ENCODE assay signal across 17 mouse cellular contexts in genomic region chr9:122126790-122127189, GRCm38 (mm10).
"Had no signal": no experiment of that assay in that cellular context is flagged by ENCODE, and none has a peak within 500 bp of the region (broad histone marks: within the 10 kb centered on the region; RNA-seq: fewer than 3 reads in every experiment).

No protein-coding gene starts in this region.

- H3K4me1 ChIP-seq: neural tube, embryonic 12.5 days had no signal

- DNase-seq: layer of hippocampus, postnatal 36 days; liver, embryonic 13.5 days; lung, embryonic 14.5 days; right cerebral cortex, adult 18-20 months; right cerebral cortex, postnatal 14 days; right cerebral cortex, postnatal 4 days; thymus, adult 2 months; thymus, postnatal 14 days; thymus, postnatal 4 days had no signal

- H3K27me3 ChIP-seq: liver, embryonic 13.5 days; midbrain, embryonic 12.5 days; midbrain, embryonic 15.5 days; neural tube, embryonic 12.5 days; neural tube, embryonic 15.5 days had no signal

- ATAC-seq: lung, postnatal 0 days; midbrain, embryonic 15.5 days had no signal

- H3K9ac ChIP-seq: liver, embryonic 13.5 days; lung, embryonic 14.5 days; midbrain, embryonic 12.5 days; midbrain, embryonic 15.5 days; neural tube, embryonic 12.5 days; neural tube, embryonic 15.5 days had no signal

- H3K27ac ChIP-seq: kidney, postnatal 0 days; left cerebral cortex, adult 2 months; liver, embryonic 13.5 days; midbrain, embryonic 12.5 days; midbrain, embryonic 15.5 days; neural tube, embryonic 12.5 days; neural tube, embryonic 15.5 days; stomach, postnatal 0 days had no signal

- H3K9me3 ChIP-seq: liver, embryonic 13.5 days; midbrain, embryonic 12.5 days; midbrain, embryonic 15.5 days; neural tube, embryonic 12.5 days; neural tube, embryonic 15.5 days had no signal

- H3K4me3 ChIP-seq: left cerebral cortex, adult 2 months; liver, embryonic 13.5 days; midbrain, embryonic 12.5 days; midbrain, embryonic 15.5 days; neural tube, embryonic 12.5 days; neural tube, embryonic 15.5 days had no signal

- H3K4me2 ChIP-seq: liver, embryonic 13.5 days; lung, embryonic 14.5 days; midbrain, embryonic 12.5 days; midbrain, embryonic 15.5 days; neural tube, embryonic 12.5 days; neural tube, embryonic 15.5 days had no signal

- H3K36me3 ChIP-seq: liver, embryonic 13.5 days; midbrain, embryonic 12.5 days; midbrain, embryonic 15.5 days; neural tube, embryonic 12.5 days; neural tube, embryonic 15.5 days had no signal
